Mouse (Mus musculus): ENCODE measurements at regions not wholly inside any gene's neighbourhood (a gene's known extent, or its start where the extent isn't known, plus 50 kb on each side); places are given as distances from the start of the nearest gene placed in this dataset.

GRCm38 (mm10) chr10:102763696-102764095 is 251.7 kb downstream of the Rassf9 start:
- H3K4me3 ChIP-seq (ENCODE audit: low read length): no peak overlapping the region
- H3K27ac ChIP-seq (ENCODE audit: low read depth, low read length): no peak overlapping the region
- no peak overlapping the region for H3K9ac ChIP-seq (ENCODE audit: low read depth, low read length)
- ATAC-seq (ENCODE audit: low FRiP score, low TSS enrichment): no peak
- H3K36me3 ChIP-seq (ENCODE audit: control insufficient read depth, insufficient read depth, low read length): no peaks in the 10 kb centered on the region
- H3K4me2 ChIP-seq (replicated peaks; ENCODE audit: low read depth, low read length): no peak overlapping the region
- no peaks in the 10 kb centered on the region for H3K27me3 ChIP-seq (ENCODE audit: control insufficient read depth, insufficient read depth, low read length)
- WGBS: 76% methylated on average over 4 of the region's 4 CpGs
- no peaks in the 10 kb centered on the region for H3K4me1 ChIP-seq (ENCODE audit: control insufficient read depth, insufficient read depth, low read length)
- H3K9me3 ChIP-seq (ENCODE audit: control insufficient read depth, low read length): no peaks in the 10 kb centered on the region

- Histone ChIP-seq H3K36me3 (ENCODE audit: control insufficient read depth, insufficient read depth, low read length) (no peaks in the 10 kb centered on the region), H3K9me3 (ENCODE audit: control insufficient read depth, low read length) (no peaks in the 10 kb centered on the region), H3K4me3 (ENCODE audit: low read length) (no peak overlapping the region), H3K27me3 (ENCODE audit: control insufficient read depth, insufficient read depth, low read length) (no peaks in the 10 kb centered on the region), H3K4me1 (ENCODE audit: control insufficient read depth, insufficient read depth, low read length) (no peaks in the 10 kb centered on the region), H3K27ac (ENCODE audit: low read depth, low read length) (no peak overlapping the region), H3K9ac (ENCODE audit: low read depth, low read length) (no peak overlapping the region), H3K4me2 (replicated peaks; ENCODE audit: low read depth, low read length) (no peak overlapping the region)
- ATAC-seq (ENCODE audit: low FRiP score, low TSS enrichment): no peak
- 81% methylated on average over 2 of the region's 2 CpGs for WGBS
Observed at GRCm38 (mm10) chr10:102762378-102762777, 250.4 kb downstream of the Rassf9 start.

GRCm38 (mm10) chr10:102735207-102735606 is 223.2 kb downstream of the Rassf9 start:
- Histone ChIP-seq H3K36me3 (ENCODE audit: control insufficient read depth, insufficient read depth, low read length) (no peaks in the 10 kb centered on the region), H3K4me2 (replicated peaks; ENCODE audit: low read depth, low read length) (no peak overlapping the region), H3K9me3 (ENCODE audit: control insufficient read depth, low read length) (no peaks in the 10 kb centered on the region), H3K4me1 (ENCODE audit: control insufficient read depth, insufficient read depth, low read length) (no peaks in the 10 kb centered on the region), H3K4me3 (ENCODE audit: low read length) (no peak overlapping the region), H3K27me3 (ENCODE audit: control insufficient read depth, insufficient read depth, low read length) (no peaks in the 10 kb centered on the region), H3K9ac (ENCODE audit: low read depth, low read length) (no peak overlapping the region), H3K27ac (ENCODE audit: low read depth, low read length) (no peak overlapping the region)
- peak; percentile 60; the same call in 1 of the 2 replicates for ATAC-seq (ENCODE audit: low FRiP score, low TSS enrichment)
- WGBS: 47% methylated on average over 3 of the region's 3 CpGs

GRCm38 (mm10) chr10:102732420-102732819 is 220.4 kb downstream of the Rassf9 start:
- Histone ChIP-seq H3K4me2 (replicated peaks; ENCODE audit: low read depth, low read length) (no peak overlapping the region), H3K9me3 (ENCODE audit: control insufficient read depth, low read length) (no peaks in the 10 kb centered on the region), H3K4me3 (ENCODE audit: low read length) (no peak overlapping the region), H3K4me1 (ENCODE audit: control insufficient read depth, insufficient read depth, low read length) (no peaks in the 10 kb centered on the region), H3K27me3 (ENCODE audit: control insufficient read depth, insufficient read depth, low read length) (no peaks in the 10 kb centered on the region), H3K36me3 (ENCODE audit: control insufficient read depth, insufficient read depth, low read length) (no peaks in the 10 kb centered on the region), H3K27ac (ENCODE audit: low read depth, low read length) (no peak overlapping the region), H3K9ac (ENCODE audit: low read depth, low read length) (no peak overlapping the region)
- no peak for ATAC-seq (ENCODE audit: low FRiP score, low TSS enrichment)
- WGBS: 58% methylated on average over 6 of the region's 6 CpGs

- Histone ChIP-seq H3K36me3 (ENCODE audit: control insufficient read depth, insufficient read depth, low read length) (no peaks in the 10 kb centered on the region), H3K4me1 (ENCODE audit: control insufficient read depth, insufficient read depth, low read length) (no peaks in the 10 kb centered on the region), H3K4me3 (ENCODE audit: low read length) (no peak overlapping the region), H3K9ac (ENCODE audit: low read depth, low read length) (no peak overlapping the region), H3K4me2 (replicated peaks; ENCODE audit: low read depth, low read length) (no peak overlapping the region), H3K9me3 (ENCODE audit: control insufficient read depth, low read length) (no peaks in the 10 kb centered on the region), H3K27me3 (ENCODE audit: control insufficient read depth, insufficient read depth, low read length) (no peaks in the 10 kb centered on the region), H3K27ac (ENCODE audit: low read depth, low read length) (no peak overlapping the region)
- WGBS: 61% methylated on average over 2 of the region's 2 CpGs
- no peak for ATAC-seq (ENCODE audit: low FRiP score, low TSS enrichment)
Observed at GRCm38 (mm10) chr10:102712263-102712662, 200.2 kb downstream of the Rassf9 start.

- no peak for ATAC-seq (ENCODE audit: low FRiP score, low TSS enrichment)
- H3K36me3 ChIP-seq (ENCODE audit: control insufficient read depth, insufficient read depth, low read length): no peaks in the 10 kb centered on the region
- no peak overlapping the region for H3K4me2 ChIP-seq (replicated peaks; ENCODE audit: low read depth, low read length)
- no peak overlapping the region for H3K9ac ChIP-seq (ENCODE audit: low read depth, low read length)
- H3K27me3 ChIP-seq (ENCODE audit: control insufficient read depth, insufficient read depth, low read length): no peaks in the 10 kb centered on the region
- no peak overlapping the region for H3K27ac ChIP-seq (ENCODE audit: low read depth, low read length)
- H3K9me3 ChIP-seq (ENCODE audit: control insufficient read depth, low read length): no peaks in the 10 kb centered on the region; the same call in 1 of the 2 replicates
- no peaks in the 10 kb centered on the region for H3K4me1 ChIP-seq (ENCODE audit: control insufficient read depth, insufficient read depth, low read length)
- H3K4me3 ChIP-seq (ENCODE audit: low read length): no peak overlapping the region
- WGBS: 88% methylated on average over 3 of the region's 3 CpGs
Observed at GRCm38 (mm10) chr10:102705848-102706247, 193.8 kb downstream of the Rassf9 start.

GRCm38 (mm10) chr10:102694810-102695209 is 182.8 kb downstream of the Rassf9 start:
- no peaks in the 10 kb centered on the region for H3K4me1 ChIP-seq (ENCODE audit: control insufficient read depth, insufficient read depth, low read length)
- H3K36me3 ChIP-seq (ENCODE audit: control insufficient read depth, insufficient read depth, low read length): no peaks in the 10 kb centered on the region
- H3K9me3 ChIP-seq (ENCODE audit: control insufficient read depth, low read length): no peaks in the 10 kb centered on the region
- 91% methylated on average over 2 of the region's 2 CpGs for WGBS
- no peak overlapping the region for H3K4me3 ChIP-seq (ENCODE audit: low read length)
- no peaks in the 10 kb centered on the region for H3K27me3 ChIP-seq (ENCODE audit: control insufficient read depth, insufficient read depth, low read length)
- H3K9ac ChIP-seq (ENCODE audit: low read depth, low read length): no peak overlapping the region
- no peak for ATAC-seq (ENCODE audit: low FRiP score, low TSS enrichment)
- no peak overlapping the region for H3K27ac ChIP-seq (ENCODE audit: low read depth, low read length)
- H3K4me2 ChIP-seq (replicated peaks; ENCODE audit: low read depth, low read length): no peak overlapping the region

- Histone ChIP-seq H3K4me2 (replicated peaks; ENCODE audit: low read depth, low read length) (no peak overlapping the region), H3K9ac (ENCODE audit: low read depth, low read length) (no peak overlapping the region), H3K27ac (ENCODE audit: low read depth, low read length) (no peak overlapping the region), H3K27me3 (ENCODE audit: control insufficient read depth, insufficient read depth, low read length) (no peaks in the 10 kb centered on the region), H3K36me3 (ENCODE audit: control insufficient read depth, insufficient read depth, low read length) (no peaks in the 10 kb centered on the region), H3K4me1 (ENCODE audit: control insufficient read depth, insufficient read depth, low read length) (no peaks in the 10 kb centered on the region), H3K4me3 (ENCODE audit: low read length) (no peak overlapping the region), H3K9me3 (ENCODE audit: control insufficient read depth, low read length) (no peaks in the 10 kb centered on the region)
- ATAC-seq (ENCODE audit: low FRiP score, low TSS enrichment): no peak
- 65% methylated on average over 1 of the region's 1 CpGs for WGBS
Observed at GRCm38 (mm10) chr10:102689966-102690365, 177.9 kb downstream of the Rassf9 start.

- Histone ChIP-seq H3K9ac (ENCODE audit: low read depth, low read length) (no peak overlapping the region), H3K27ac (ENCODE audit: low read depth, low read length) (no peak overlapping the region), H3K27me3 (ENCODE audit: control insufficient read depth, insufficient read depth, low read length) (no peaks in the 10 kb centered on the region), H3K9me3 (ENCODE audit: control insufficient read depth, low read length) (no peaks in the 10 kb centered on the region), H3K36me3 (ENCODE audit: control insufficient read depth, insufficient read depth, low read length) (no peaks in the 10 kb centered on the region), H3K4me3 (ENCODE audit: low read length) (no peak overlapping the region), H3K4me2 (replicated peaks; ENCODE audit: low read depth, low read length) (no peak overlapping the region), H3K4me1 (ENCODE audit: control insufficient read depth, insufficient read depth, low read length) (no peaks in the 10 kb centered on the region)
- ATAC-seq (ENCODE audit: low FRiP score, low TSS enrichment): no peak
- WGBS: 80% methylated on average over 14 of the region's 14 CpGs
Observed at GRCm38 (mm10) chr10:102686667-102687397, 174.8 kb downstream of the Rassf9 start.
